Mouse (Mus musculus) ES-E14 (cell line): ENCODE results near the gene Il11ra1. TPM values are rescaled to one million over a fixed set of nuclear protein-coding genes. Genes with fewer than 3 reads are reported as not detected.
"Not testable (repeated sequence)": the region's sequence is repeated elsewhere in the genome, so short reads cannot be mapped to it uniquely, and the experiment has no call there.

Experiments used
- DNase-seq: peaks from one replicate; pipeline ENCODE4 v3.0.0-alpha.2; 2013; ENCODE audit warnings: low read depth, low spot score
- H3K27ac ChIP-seq: 2 replicates; pipeline ENCODE4 v1.5.1; 2012; ENCODE audit warnings: low read depth, mild to moderate bottlenecking, low read length, moderate library complexity, mixed read lengths; ENCODE audit not compliant: poor library complexity, insufficient read depth, severe bottlenecking
- H3K36me3 ChIP-seq: 2 replicates; pipeline ENCODE4 v1.6.1; 2012; ENCODE audit warnings: mild to moderate bottlenecking, low read length, moderate library complexity, mixed read lengths; ENCODE audit not compliant: control insufficient read depth, poor library complexity, insufficient read depth, severe bottlenecking
- H3K4me1 ChIP-seq, 2 experiments: fragments of 150-350 bp in 1 of 2; sonication (generic) in 1 of 2; 2 replicates each; pipeline ENCODE4 v1.6.1; 2012; ENCODE audit warnings: low read length in 2 of 2, mild to moderate bottlenecking in 1 of 2, mixed read lengths in 1 of 2; ENCODE audit not compliant: control insufficient read depth in 2 of 2, insufficient read depth in 2 of 2, poor library complexity in 1 of 2
- H3K4me3 ChIP-seq, 2 experiments: fragments of 150-350 bp in 1 of 2; sonication (generic) in 1 of 2; 2 replicates each; pipeline ENCODE4 v1.5.1; 2012; ENCODE audit warnings: low read length in 2 of 2, low read depth in 1 of 2, mild to moderate bottlenecking in 1 of 2, mixed read lengths in 1 of 2; ENCODE audit not compliant: insufficient read depth in 1 of 2, poor library complexity in 1 of 2, severe bottlenecking in 1 of 2
- H3K9ac ChIP-seq: 2 replicates; pipeline ENCODE4 v1.6.1; 2012; ENCODE audit warnings: low read depth, mild to moderate bottlenecking, low read length, mixed read lengths; ENCODE audit not compliant: poor library complexity, insufficient read depth, severe bottlenecking
- H3K9me3 ChIP-seq: fragments of 150-350 bp; sonication (generic); 2 replicates; pipeline ENCODE4 v1.6.1; 2012; ENCODE audit warnings: low read depth, mild to moderate bottlenecking, low read length; ENCODE audit not compliant: control insufficient read depth, insufficient read depth
- CHD2 ChIP-seq: IDR thresholded peaks from 2 replicates; pipeline ENCODE4 v1.6.1; 2014; ENCODE audit warnings: mild to moderate bottlenecking, low read depth, low read length, inconsistent platforms
- HCFC1 ChIP-seq: IDR thresholded peaks from 2 replicates; pipeline ENCODE4 v1.6.1; 2012; ENCODE audit warnings: low read length, inconsistent platforms, borderline replicate concordance; ENCODE audit not compliant: insufficient read depth
- MAFK ChIP-seq: IDR thresholded peaks from 2 replicates; pipeline ENCODE4 v1.6.1; 2014; ENCODE audit warnings: mild to moderate bottlenecking, low read depth, low read length, inconsistent platforms; ENCODE audit not compliant: insufficient read depth
- ZC3H11A ChIP-seq: IDR thresholded peaks from 2 replicates; pipeline ENCODE4 v1.6.1; 2012; ENCODE audit warnings: low read depth, mild to moderate bottlenecking, inconsistent platforms, low read length, borderline replicate concordance
- ZNF384 ChIP-seq: IDR thresholded peaks from 2 replicates; pipeline ENCODE4 v1.6.1; 2012; ENCODE audit warnings: low read depth, low read length, inconsistent platforms
- in situ Hi-C, 2 experiments: fragments of 600-800 bp; cut with MboI; formaldehyde crosslinking; loops; one replicate each; pipeline ENCODE4 v1.15.1; 2025; ENCODE audit warnings: low sequenced_read_pairs in 2 of 2, inconsistent platforms in 1 of 2; ENCODE audit not compliant: unreplicated experiment in 2 of 2
- total RNA-seq: library from RNA; depleted of rRNA; stranded (reverse); fragments of 300-350 nt; gene quantifications from 2 replicates; pipeline ENCODE4 v1.2.3, GENCODE M21; 2012

Il11ra1 gene
- total RNA-seq, 1 experiment, result 13.5 TPM

DNA sequence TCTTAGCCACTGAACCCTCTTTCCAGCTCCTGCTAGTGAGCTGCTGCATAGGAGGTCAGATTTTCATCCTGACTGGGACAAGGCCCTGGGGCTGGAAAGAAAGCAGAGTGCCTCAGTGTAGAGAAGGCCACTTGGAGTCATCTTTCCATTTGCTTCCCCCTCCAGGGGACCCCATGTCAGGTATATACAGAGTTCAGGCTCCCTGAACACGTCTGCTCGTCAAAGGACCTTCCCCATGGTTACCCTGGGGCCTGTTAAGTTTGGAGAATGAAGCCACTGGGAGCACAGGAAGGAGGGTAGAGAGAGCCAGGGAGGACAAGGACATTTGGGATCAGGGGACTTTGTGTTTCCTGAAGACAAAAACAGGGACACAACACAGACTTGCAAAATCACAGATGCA, 2.4 kb downstream of the Il11ra1 start:
- H3K36me3 ChIP-seq, H3K4me3 ChIP-seq, H3K9ac ChIP-seq, H3K9me3 ChIP-seq, H3K27ac ChIP-seq, DNase-seq: not testable (repeated sequence)
- in situ Hi-C loops, result loop anchor here (10.0 to 25.0 kb wide), 2 partner anchors 140 to 147 kb away; partner anchors contain the start of genes Dnaic1 (in 1 of the 2) and Fam219a (in 1 of the 2)
- H3K4me1 ChIP-seq, result peaks cover 0 to 21% of the 10 kb centered on the region in 2 experiments; a peak in 2 of 4 replicates

- Histone ChIP-seq H3K9me3 (no peaks in the 10 kb centered on the region), H3K27ac (no peak overlapping the region), H3K36me3 (no peaks in the 10 kb centered on the region), H3K4me1 (peaks cover 0 to 21% of the 10 kb centered on the region in 2 experiments; a peak in 2 of 4 replicates), H3K4me3 (no peak overlapping the region), H3K9ac (no peak overlapping the region)
- TF ChIP-seq ZNF384, result no peak
- no peak for TF ChIP-seq HCFC1
- TF ChIP-seq ZC3H11A, result no peak
- no peak for TF ChIP-seq MAFK
- no peak for TF ChIP-seq CHD2
- in situ Hi-C loops, result loop anchor here (10.0 to 25.0 kb wide), 2 partner anchors 142 to 150 kb away; partner anchors contain the start of genes Dnaic1 (in 1 of the 2) and Fam219a (in 1 of the 2)
- no peak for DNase-seq
Measured at GRCm38 (mm10) chr4:41704651-41705050, 4.9 kb downstream of the Il11ra1 start.

GRCm38 (mm10) chr4:41705922-41706754, 6.3 kb downstream of the Il11ra1 start:
- H3K9me3 ChIP-seq, result no peaks in the 10 kb centered on the region
- peaks cover 0 to 21% of the 10 kb centered on the region in 2 experiments; a peak in 2 of 4 replicates for H3K4me1 ChIP-seq
- H3K9ac ChIP-seq, result no peak overlapping the region
- no peak overlapping the region for H3K27ac ChIP-seq
- H3K36me3 ChIP-seq, result 0 out of 2 replicates have a peak, but pooled peaks cover 2% of the 10 kb centered on the region
- DNase-seq, result no peak
- no peak overlapping the region for H3K4me3 ChIP-seq
- in situ Hi-C loops, result loop anchor here (10.0 to 25.0 kb wide), 2 partner anchors 144 to 151 kb away; partner anchors contain the start of genes Dnaic1 (in 1 of the 2) and Fam219a (in 1 of the 2)
- TF ChIP-seq ZC3H11A, result no peak
- no peak for TF ChIP-seq ZNF384
- no peak for TF ChIP-seq CHD2
- TF ChIP-seq MAFK, result no peak
- no peak for TF ChIP-seq HCFC1

- no peaks in the 10 kb centered on the region for H3K9me3 ChIP-seq
- no peak overlapping the region for H3K9ac ChIP-seq
- H3K4me1 ChIP-seq, result peaks cover 0 to 24% of the 10 kb centered on the region in 2 experiments; a peak in 2 of 4 replicates
- peak; percentile 84 for DNase-seq
- in situ Hi-C loops, result loop anchor here (10.0 to 25.0 kb wide), 2 partner anchors 145 to 152 kb away; partner anchors contain the start of genes Dnaic1 (in 1 of the 2) and Fam219a (in 1 of the 2)
- peaks cover 7% of the 10 kb centered on the region; the same call in 1 of the 2 replicates for H3K36me3 ChIP-seq
- H3K4me3 ChIP-seq, result no peak overlapping the region
- H3K27ac ChIP-seq, result no peak overlapping the region
- TF ChIP-seq ZC3H11A (0 out of 2 replicates have a peak, but pooled peaks have one; percentile 6), MAFK (peak; percentile 96), HCFC1 (no peak)
Measured at GRCm38 (mm10) chr4:41707011-41707535, 7.3 kb downstream of the Il11ra1 start.
